Mouse (Mus musculus) kidney, adult 2 months (tissue): ENCODE results near the gene Ces2a.

Experiments used
- CTCF ChIP-seq: fragments of 200-500 bp; conservative IDR thresholded peaks from 2 replicates; pipeline ENCODE4 v1.5.1; 2011; ENCODE audit warnings: low read depth, mild to moderate bottlenecking, control low read depth, low read length, moderate library complexity, mixed read lengths; ENCODE audit not compliant: insufficient read depth, insufficient read length
- POLR2A ChIP-seq: fragments of 200-500 bp; IDR thresholded peaks from one replicate; pipeline ENCODE4 v1.6.1; 2011; ENCODE audit warnings: low read depth, low read length, control low read depth

GRCm38 (mm10) chr8:104698556-104698955, 35.2 kb upstream of the Ces2a start:
- no peak for TF ChIP-seq CTCF
- no peak for TF ChIP-seq POLR2A
